Mouse (Mus musculus) retina, embryonic 14.5 days (tissue): Measurements from ENCODE around the gene Pwp1.
"Not testable (repeated sequence)": the region's sequence is repeated elsewhere in the genome, so short reads cannot be mapped to it uniquely, and the experiment has no call there.

ENCODE experiments used
- DNase-seq: peaks from one replicate; pipeline ENCODE4 v3.0.0-alpha.2; 2015; ENCODE audit warnings: low spot score

Gene Pwp1

GRCm38 (mm10) chr10:85829085-85829853 lies at the start of gene Pwp1:
Pwp1 (plus strand) TSS chr10:85829494.
- DNase-seq, result peak; percentile 42

GRCm38 (mm10) chr10:85822143-85822696 lies 7.1 kb upstream of the Pwp1 start:
- DNase-seq, result not testable (repeated sequence)

GRCm38 (mm10) chr10:85823752-85824151 lies 5.5 kb upstream of the Pwp1 start:
- not testable (repeated sequence) for DNase-seq

- DNase-seq, result not testable (repeated sequence)
These were observed 591 bp upstream of the Pwp1 start for GRCm38 (mm10) chr10:85828722-85829084.

- DNase-seq, result no peak
These were observed 17.0 kb downstream of the Pwp1 start for GRCm38 (mm10) chr10:85846105-85846862.

GRCm38 (mm10) chr10:85871698-85872478 lies 42.6 kb downstream of the Pwp1 start:
- DNase-seq, result peak; percentile 91

- DNase-seq, result no peak
These were observed 43.1 kb downstream of the Pwp1 start for GRCm38 (mm10) chr10:85872479-85872773.

- DNase-seq, result no peak
These were observed 44.7 kb downstream of the Pwp1 start for GRCm38 (mm10) chr10:85873861-85874544.

- DNase-seq, result no peak
These were observed 46.5 kb downstream of the Pwp1 start for GRCm38 (mm10) chr10:85875812-85876211.

GRCm38 (mm10) chr10:85879886-85880486 lies 50.7 kb downstream of the Pwp1 start:
- no peak for DNase-seq

GRCm38 (mm10) chr10:85916498-85917309 lies 87.4 kb downstream of the Pwp1 start, which contains the start of gene Prdm4:
Prdm4 (minus strand) TSS chr10:85917142.
- DNase-seq, result peak; percentile 99

- DNase-seq, result peak; percentile 39
These were observed 98.6 kb downstream of the Pwp1 start, which contains the start of gene Ascl4 for GRCm38 (mm10) chr10:85927676-85928445. Ascl4 (plus strand) TSS chr10:85927681.

GRCm38 (mm10) chr10:85928499-85929207 lies 99.4 kb downstream of the Pwp1 start:
- DNase-seq, result peak; percentile 83

GRCm38 (mm10) chr10:85929208-85929591 lies 99.9 kb downstream of the Pwp1 start:
- DNase-seq, result peak; percentile 35

- no peak for DNase-seq
These were observed 100.7 kb downstream of the Pwp1 start for GRCm38 (mm10) chr10:85929962-85930361.

- DNase-seq, result no peak
These were observed 107.1 kb downstream of the Pwp1 start for GRCm38 (mm10) chr10:85936280-85936965.
